8 mouse cellular contexts compared by ENCODE assay signal in the genomic region with DNA sequence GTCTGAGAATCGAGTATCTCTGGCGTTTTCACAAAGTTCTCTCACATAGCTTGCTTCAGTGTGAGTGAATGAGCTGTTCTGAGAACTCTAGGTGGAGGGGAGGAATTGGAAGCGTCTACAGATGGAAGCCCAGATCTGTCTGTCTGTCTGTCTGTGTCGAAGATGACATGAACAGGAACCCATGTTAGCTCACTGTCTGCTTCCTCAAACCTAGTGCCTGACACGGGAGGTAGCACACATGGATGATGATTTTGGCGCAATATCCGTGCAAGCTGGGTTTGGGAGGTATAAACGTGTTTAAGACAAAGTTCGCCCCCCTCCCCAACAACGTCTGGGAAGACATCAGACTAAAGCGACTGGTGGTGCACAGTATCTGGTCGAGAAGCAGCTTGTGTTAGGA. TPM values are rescaled to one million over a fixed set of nuclear protein-coding genes. Genes with fewer than 3 reads are reported as not detected.
DNase-seq lines count a peak whose midpoint lies in the region; ATAC-seq lines count a peak whose summit lies in the region.

No protein-coding gene starts in this region.

- H3K4me2 ChIP-seq in forebrain, embryonic 16.5 days (ENCODE audit: low read length): peak overlapping the region; percentile 96
- peak overlapping the region; percentile 98 for H3K4me2 ChIP-seq in liver, embryonic 15.5 days

- H3K36me3 ChIP-seq in forebrain, embryonic 16.5 days (ENCODE audit: control insufficient read depth, insufficient read depth): no peaks in the 10 kb centered on the region
- no peaks in the 10 kb centered on the region for H3K36me3 ChIP-seq in liver, embryonic 15.5 days (replicated peaks)

- H3K27me3 ChIP-seq in forebrain, embryonic 16.5 days (replicated peaks; ENCODE audit: control insufficient read depth, insufficient read depth, low read length): peaks cover 3% of the 10 kb centered on the region; the same call in 1 of the 2 replicates
- H3K27me3 ChIP-seq in liver, embryonic 15.5 days: no peaks in the 10 kb centered on the region

- H3K27ac ChIP-seq in forebrain, embryonic 16.5 days (ENCODE audit: low read length): no peak overlapping the region
- peak overlapping the region; percentile 79; the same call in 1 of the 2 replicates for H3K27ac ChIP-seq in liver, embryonic 15.5 days (replicated peaks)

- peak overlapping the region; percentile 68 for H3K4me3 ChIP-seq in forebrain, embryonic 16.5 days (replicated peaks; ENCODE audit: low read length)
- H3K4me3 ChIP-seq in liver, embryonic 15.5 days (replicated peaks): peak overlapping the region; percentile 78

- peaks cover 9% of the 10 kb centered on the region for H3K4me1 ChIP-seq in forebrain, embryonic 16.5 days (replicated peaks; ENCODE audit: control insufficient read depth, insufficient read depth, low read length)
- H3K4me1 ChIP-seq in liver, embryonic 15.5 days (replicated peaks): peaks cover 90% of the 10 kb centered on the region

- peak; percentile 11 for DNase-seq in thymus, postnatal 0 days (ENCODE audit: low spot score)
- DNase-seq in thymus, adult 18-20 months: no peak
- peak; percentile 23 for DNase-seq in thymus, postnatal 25 days
- no peak for DNase-seq in gastrocnemius, postnatal 25 days
- no peak for DNase-seq in yolk sac, embryonic 10.5 days (ENCODE audit: low spot score)
- DNase-seq in ovary, adult 18-20 months (ENCODE audit: low spot score): no peak

- no peak overlapping the region; the same call in 1 of the 2 replicates for H3K9ac ChIP-seq in forebrain, embryonic 16.5 days (replicated peaks; ENCODE audit: low read depth, low read length)
- H3K9ac ChIP-seq in liver, embryonic 15.5 days: peak overlapping the region; percentile 80; the same call in 1 of the 2 replicates

- ATAC-seq in forebrain, embryonic 16.5 days: no peak
- no peak for ATAC-seq in liver, embryonic 15.5 days (ENCODE audit: insufficient read depth)

- WGBS in forebrain, embryonic 16.5 days: 47% methylated on average over 12 of the region's 12 CpGs
- 13% methylated on average over 12 of the region's 12 CpGs for WGBS in liver, embryonic 15.5 days (ENCODE audit: insufficient replicate concordance)

- H3K9me3 ChIP-seq in forebrain, embryonic 16.5 days (ENCODE audit: control insufficient read depth, low read length): no peaks in the 10 kb centered on the region
- no peaks in the 10 kb centered on the region for H3K9me3 ChIP-seq in liver, embryonic 15.5 days (replicated peaks)

RNA-seq across cellular contexts. Expression of gene Casp7, which starts 0.7 kb away (rescaled TPM):
- polyA plus RNA-seq in thymus, postnatal 0 days (2015; fragmentation: Nextera tagmentation; extraction: Ambion mirVana): 35.1 and 36.5 TPM in 2 replicates
- polyA plus RNA-seq in forebrain, embryonic 16.5 days (2015; fragmentation: Nextera tagmentation; extraction: Ambion mirVana): 15.1 and 17.2 TPM in 2 replicates
- polyA plus RNA-seq in liver, embryonic 15.5 days (2015; fragmentation: Nextera tagmentation; extraction: Ambion mirVana): 12.7 and 13.0 TPM in 2 replicates
- 1 to 10 TPM; 4.1 to 5.3 TPM for total RNA-seq in gastrocnemius, postnatal 25 days (2021)

RNA-seq across cellular contexts. Expression of gene Nrap, which starts 6.4 kb away (rescaled TPM):
- 0.15 and 0.22 TPM in 2 replicates for polyA plus RNA-seq in thymus, postnatal 0 days (2015; fragmentation: Nextera tagmentation; extraction: Ambion mirVana)
- polyA plus RNA-seq in forebrain, embryonic 16.5 days (2015; fragmentation: Nextera tagmentation; extraction: Ambion mirVana): 0.22 and 0.27 TPM in 2 replicates
- 0.28 and 0.47 TPM in 2 replicates for polyA plus RNA-seq in liver, embryonic 15.5 days (2015; fragmentation: Nextera tagmentation; extraction: Ambion mirVana)
- 1,000 to 10,000 TPM in 1 of 2 experiments, 100 to 1,000 TPM in 1; 752 to 1,010 TPM for total RNA-seq in gastrocnemius, postnatal 25 days (2021)

Comparison
In these comparisons a context has a peak if more than half of its experiments do, and no peak if none do; other contexts are left out.
1. DNase-seq: peak in thymus, postnatal 0 days (single experiment) and thymus, postnatal 25 days (single experiment); none in thymus, adult 18-20 months (0 of 2), gastrocnemius, postnatal 25 days (single experiment), yolk sac, embryonic 10.5 days (single experiment) and ovary, adult 18-20 months (single experiment).